ENCODE assay signal across 8 mouse cellular contexts in genomic region chr9:55544861-55545555, GRCm38 (mm10). TPM values are rescaled to one million over a fixed set of nuclear protein-coding genes. Genes with fewer than 3 reads are reported as not detected.
DNase-seq lines count a peak whose midpoint lies in the region; ATAC-seq lines count a peak whose summit lies in the region.

No protein-coding gene starts in this region.

- ATAC-seq in forebrain, embryonic 15.5 days (replicated peaks), result no peak
- 0 out of 2 replicates have a peak, but pooled peaks have one; percentile 6 for ATAC-seq in granulocyte monocyte progenitor cell, adult 5-6 weeks (replicated peaks; ENCODE audit: poor library complexity, severe bottlenecking)
- ATAC-seq in kidney, embryonic 15.5 days (replicated peaks; ENCODE audit: low FRiP score), result no peak
- ATAC-seq in inflammation-experienced regulatory T-cells, adult 6 months, result no peak

- peak overlapping the region; percentile 8; the same call in 1 of the 2 replicates for H3K4me3 ChIP-seq in forebrain, embryonic 10.5 days
- no peak overlapping the region for H3K4me3 ChIP-seq in forebrain, embryonic 15.5 days
- peak overlapping the region; percentile 41 for H3K4me3 ChIP-seq in kidney, embryonic 15.5 days (replicated peaks)

- peaks cover 73% of the 10 kb centered on the region for H3K4me1 ChIP-seq in forebrain, embryonic 10.5 days
- peaks cover 59% of the 10 kb centered on the region for H3K4me1 ChIP-seq in forebrain, embryonic 15.5 days
- peaks cover 62% of the 10 kb centered on the region for H3K4me1 ChIP-seq in kidney, embryonic 15.5 days

- H3K9me3 ChIP-seq in forebrain, embryonic 10.5 days, result peaks cover 3% of the 10 kb centered on the region; the same call in 1 of the 2 replicates
- no peaks in the 10 kb centered on the region for H3K9me3 ChIP-seq in forebrain, embryonic 15.5 days
- H3K9me3 ChIP-seq in kidney, embryonic 15.5 days (replicated peaks), result no peaks in the 10 kb centered on the region

- H3K27ac ChIP-seq in forebrain, embryonic 10.5 days, result no peak overlapping the region
- H3K27ac ChIP-seq in forebrain, embryonic 15.5 days (replicated peaks), result no peak overlapping the region
- no peak overlapping the region for H3K27ac ChIP-seq in kidney, embryonic 15.5 days

- H3K4me2 ChIP-seq in forebrain, embryonic 15.5 days (replicated peaks), result no peak overlapping the region
- H3K4me2 ChIP-seq in kidney, embryonic 15.5 days, result peak overlapping the region; percentile 64

- WGBS in forebrain, embryonic 10.5 days, result 1% methylated on average over 30 of the region's 30 CpGs
- under 1% methylated on average over 30 of the region's 30 CpGs for WGBS in forebrain, embryonic 15.5 days
- WGBS in kidney, embryonic 15.5 days, result 2% methylated on average over 30 of the region's 30 CpGs

- no peak overlapping the region for H3K9ac ChIP-seq in forebrain, embryonic 15.5 days (replicated peaks)
- no peak overlapping the region for H3K9ac ChIP-seq in kidney, embryonic 15.5 days

- H3K36me3 ChIP-seq in forebrain, embryonic 10.5 days (replicated peaks), result no peaks in the 10 kb centered on the region
- no peaks in the 10 kb centered on the region for H3K36me3 ChIP-seq in forebrain, embryonic 15.5 days
- no peaks in the 10 kb centered on the region for H3K36me3 ChIP-seq in kidney, embryonic 15.5 days

- peak; percentile 64 for DNase-seq in forebrain, embryonic 10.5 days (ENCODE audit: extremely low spot score, low spot score)
- peak; percentile 19 to 31 for DNase-seq in spleen, postnatal 10 days (ENCODE audit: low spot score in 2 of 2)
- no peak for DNase-seq in spleen, postnatal 36 days (ENCODE audit: low spot score in 2 of 2)
- peak; percentile 29 to 33 for DNase-seq in natural killer cell, adult 2 months (ENCODE audit: low spot score in 2 of 2)

- H3K27me3 ChIP-seq in forebrain, embryonic 10.5 days (ENCODE audit: poor library complexity, severe bottlenecking), result peaks cover 100% of the 10 kb centered on the region
- H3K27me3 ChIP-seq in forebrain, embryonic 15.5 days, result peaks cover 80% of the 10 kb centered on the region
- H3K27me3 ChIP-seq in kidney, embryonic 15.5 days, result peaks cover 100% of the 10 kb centered on the region

RNA-seq across cellular contexts. Expression of gene Isl2, which starts 6.5 kb away (rescaled TPM):
- 1.0 TPM in 2 replicates for polyA plus RNA-seq in forebrain, embryonic 10.5 days (2016; fragmentation: Nextera tagmentation; extraction: Ambion mirVana)
- 0.11 and 0.33 TPM in 2 replicates for polyA plus RNA-seq in forebrain, embryonic 15.5 days (2015; fragmentation: Nextera tagmentation; extraction: Ambion mirVana)
- not detected in 2 replicates for total RNA-seq in granulocyte monocyte progenitor cell, adult 5-6 weeks (2014; fragmentation: Nextera tagmentation)
- total RNA-seq in granulocyte monocyte progenitor cell, adult 5-6 weeks (2017), result not detected in 2 replicates
- polyA plus RNA-seq in kidney, embryonic 15.5 days (2015; fragmentation: Nextera tagmentation; extraction: Ambion mirVana), result 0.10 and 0.27 TPM in 2 replicates
- not detected for polyA plus RNA-seq in inflammation-experienced regulatory T-cells, adult 6 months (2017; shearing (Covaris generic))

RNA-seq across cellular contexts. Expression of gene Etfa, which starts 33.0 kb away (rescaled TPM):
- polyA plus RNA-seq in forebrain, embryonic 10.5 days (2016; fragmentation: Nextera tagmentation; extraction: Ambion mirVana), result 162 and 165 TPM in 2 replicates
- 96.2 and 97.4 TPM in 2 replicates for polyA plus RNA-seq in forebrain, embryonic 15.5 days (2015; fragmentation: Nextera tagmentation; extraction: Ambion mirVana)
- 79.9 and 109 TPM in 2 replicates for total RNA-seq in granulocyte monocyte progenitor cell, adult 5-6 weeks (2014; fragmentation: Nextera tagmentation)
- 67.4 and 84.7 TPM in 2 replicates for total RNA-seq in granulocyte monocyte progenitor cell, adult 5-6 weeks (2017)
- 199 and 218 TPM in 2 replicates for polyA plus RNA-seq in kidney, embryonic 15.5 days (2015; fragmentation: Nextera tagmentation; extraction: Ambion mirVana)
- polyA plus RNA-seq in inflammation-experienced regulatory T-cells, adult 6 months (2017; shearing (Covaris generic)), result 100 to 1,000 TPM; 123 to 175 (median 136) TPM

Comparison
In these comparisons a context has a peak if more than half of its experiments do, and no peak if none do; other contexts are left out.
1. DNase-seq: peak in forebrain, embryonic 10.5 days (single experiment), spleen, postnatal 10 days (2 of 2) and natural killer cell, adult 2 months (2 of 2); none in spleen, postnatal 36 days (0 of 2).